Mouse (Mus musculus): ENCODE results near the gene Plekha4.
"Not testable (repeated sequence)": the region's sequence is repeated elsewhere in the genome, so short reads cannot be mapped to it uniquely, and the experiment has no call there.

The Plekha4 gene
- long read RNA-seq, experiment 1: 0 reads
- long read RNA-seq, experiment 2, partial matches to known transcripts: 0 of 1 reads
- long read RNA-seq, experiment 2, other reads (novel, unspliced or antisense): 1 of 1 reads

- intact Hi-C loops (cut with DNase I): loop anchor here (5.0 kb wide), 1 partner anchor 49 kb away; no protein-coding TSS in a partner anchor
Observed at GRCm38 (mm10) chr7:45525809-45526473, at the start of gene Plekha4, which contains the start of gene Ppp1r15a. Plekha4 (plus strand) TSS chr7:45526330. Ppp1r15a (minus strand) TSS chr7:45526268.

GRCm38 (mm10) chr7:45476453-45476852 is 49.7 kb upstream of the Plekha4 start:
- intact Hi-C loops (cut with DNase I): loop anchor here (5.0 kb wide), 1 partner anchor 51 kb away; the partner anchor contains the start of genes Plekha4 and Ppp1r15a

GRCm38 (mm10) chr7:45477003-45477402 is 49.1 kb upstream of the Plekha4 start:
- intact Hi-C loops (cut with DNase I): loop anchor here (5.0 kb wide), 1 partner anchor 50 kb away; the partner anchor contains the start of genes Plekha4 and Ppp1r15a

GRCm38 (mm10) chr7:45478774-45479173 is 47.4 kb upstream of the Plekha4 start:
- intact Hi-C loops (cut with DNase I): loop anchor here (5.0 kb wide), 1 partner anchor 49 kb away; the partner anchor contains the start of genes Plekha4 and Ppp1r15a

- intact Hi-C loops (cut with DNase I): not testable (repeated sequence)
Observed at GRCm38 (mm10) chr7:45480310-45480709, 45.8 kb upstream of the Plekha4 start.

GRCm38 (mm10) chr7:45481374-45481927 is 44.7 kb upstream of the Plekha4 start, which contains the start of gene Tulp2:
Tulp2 (plus strand) TSS chr7:45481877.
- intact Hi-C loops (cut with DNase I): no loop called here

GRCm38 (mm10) chr7:45482166-45482565 is 44.0 kb upstream of the Plekha4 start:
- intact Hi-C loops (cut with DNase I): no loop called here

GRCm38 (mm10) chr7:45484985-45485384 is 41.1 kb upstream of the Plekha4 start:
- intact Hi-C loops (cut with DNase I): not testable (repeated sequence)

GRCm38 (mm10) chr7:45486158-45486557 is 40.0 kb upstream of the Plekha4 start:
- intact Hi-C loops (cut with DNase I): no loop called here

- intact Hi-C loops (cut with DNase I): no loop called here
Observed at GRCm38 (mm10) chr7:45486761-45487415, 39.2 kb upstream of the Plekha4 start, which contains the start of gene Gm45808. Gm45808 (minus strand) TSS chr7:45486811.

- intact Hi-C loops (cut with DNase I): no loop called here
Observed at GRCm38 (mm10) chr7:45487861-45488292, 38.3 kb upstream of the Plekha4 start.

- intact Hi-C loops (cut with DNase I): no loop called here
Observed at GRCm38 (mm10) chr7:45488293-45489204, 37.6 kb upstream of the Plekha4 start, which contains the start of gene Dhdh. Dhdh (minus strand) TSS chr7:45488805.

- intact Hi-C loops (cut with DNase I): no loop called here
Observed at GRCm38 (mm10) chr7:45489578-45489977, 36.6 kb upstream of the Plekha4 start.

- intact Hi-C loops (cut with DNase I): no loop called here
Observed at GRCm38 (mm10) chr7:45490822-45491221, 35.3 kb upstream of the Plekha4 start.

GRCm38 (mm10) chr7:45491264-45491663 is 34.9 kb upstream of the Plekha4 start:
- intact Hi-C loops (cut with DNase I): no loop called here

- intact Hi-C loops (cut with DNase I): no loop called here
Observed at GRCm38 (mm10) chr7:45492225-45492844, 33.8 kb upstream of the Plekha4 start.

GRCm38 (mm10) chr7:45492951-45493350 is 33.2 kb upstream of the Plekha4 start:
- intact Hi-C loops (cut with DNase I): no loop called here

GRCm38 (mm10) chr7:45494548-45494947 is 31.6 kb upstream of the Plekha4 start:
- intact Hi-C loops (cut with DNase I): no loop called here

GRCm38 (mm10) chr7:45498427-45498826 is 27.7 kb upstream of the Plekha4 start:
- intact Hi-C loops (cut with DNase I): no loop called here

GRCm38 (mm10) chr7:45507583-45507982 is 18.5 kb upstream of the Plekha4 start:
- intact Hi-C loops (cut with DNase I): no loop called here
